Mouse (Mus musculus) heart, postnatal 14 days (tissue): ENCODE results near the gene Nudt14. TPM values are rescaled to one million over a fixed set of nuclear protein-coding genes. Genes with fewer than 3 reads are reported as not detected.

ENCODE experiments used
- DNase-seq, 2 experiments: peaks; one replicate each; pipeline ENCODE4 v3.0.0; 2021 to 2022
- intact Hi-C: fragments of 180-260 bp; cut with DNase I; formaldehyde crosslinking; loops from one replicate; pipeline ENCODE4 v1.15.1; 2025
- long read RNA-seq, 2 experiments: library from polyadenylated mRNA; stranded (forward); transcript quantifications; one replicate each; pipeline ENCODE4 v2.0.0; 2021
- total RNA-seq, 2 experiments: library from RNA; stranded (reverse); gene quantifications; 2 replicates each; pipeline ENCODE4 v1.2.3; 2021

Nudt14 gene
- total RNA-seq: 1 to 10 TPM; 8.3 to 8.6 TPM
- long read RNA-seq, experiment 1, transcript Nudt14-202 (5 exons, 1,241 nt): major isoform, 9 of 11 reads
- long read RNA-seq, experiment 1, partial matches to known transcripts: 1 of 11 reads
- long read RNA-seq, experiment 1, other reads (novel, unspliced or antisense): 0 of 11 reads
- long read RNA-seq, experiment 2, transcript Nudt14-202 (5 exons, 1,241 nt): major isoform, 9 of 11 reads
- long read RNA-seq, experiment 2, partial matches to known transcripts: 0 of 11 reads
- long read RNA-seq, experiment 2, other reads (novel, unspliced or antisense): 0 of 11 reads

DNA sequence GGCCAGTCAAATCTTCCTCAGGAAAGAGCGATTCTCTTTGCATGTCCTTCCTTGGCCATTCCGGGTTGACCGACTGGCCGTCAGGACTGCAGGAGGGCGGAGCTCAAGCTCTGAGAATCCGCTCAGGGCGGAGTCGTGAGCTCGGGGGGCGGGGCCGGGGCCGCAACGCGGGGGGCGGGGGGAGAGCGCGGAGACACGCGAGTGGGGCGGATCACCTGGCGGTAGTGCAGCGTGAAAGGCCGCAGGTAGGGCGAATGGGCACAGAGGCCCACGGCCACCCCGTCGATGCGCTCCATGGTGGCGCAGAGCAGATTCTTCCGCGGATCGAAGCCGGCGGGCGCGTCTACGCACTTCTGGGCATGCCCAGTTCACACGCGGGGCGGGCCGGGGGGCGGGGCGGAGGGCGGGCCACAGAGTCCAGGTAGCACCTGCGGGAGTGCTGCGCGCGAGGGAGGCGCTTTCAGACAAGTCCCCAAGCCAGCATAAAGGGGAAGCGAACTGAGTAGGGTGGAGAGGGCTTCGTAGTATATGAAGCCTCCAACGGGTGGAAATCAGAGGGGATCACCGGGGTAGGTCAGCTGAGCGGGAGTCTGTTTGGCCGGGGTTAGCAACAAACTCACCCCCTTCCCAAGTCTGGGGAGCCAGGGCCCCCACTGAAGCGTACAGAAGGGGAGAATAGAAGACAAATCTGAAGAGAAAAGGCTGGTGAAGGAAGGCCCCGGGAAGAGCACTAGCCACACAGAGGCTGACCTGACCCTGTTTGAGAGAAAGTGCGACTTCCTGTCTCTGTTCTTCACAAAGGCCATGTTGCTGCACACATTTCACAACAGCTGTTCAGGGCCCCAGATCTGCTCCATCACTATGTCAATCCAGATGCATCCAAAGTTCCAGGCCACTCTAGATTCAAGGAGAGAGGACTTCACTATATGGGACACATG lies at the start of gene Nudt14:
Gene Nudt14 (minus strand): TSS at position 349 of the 938 bp plus-strand sequence.
- intact Hi-C loops: no loop called here
- peak; percentile 79 for DNase-seq

DNA sequence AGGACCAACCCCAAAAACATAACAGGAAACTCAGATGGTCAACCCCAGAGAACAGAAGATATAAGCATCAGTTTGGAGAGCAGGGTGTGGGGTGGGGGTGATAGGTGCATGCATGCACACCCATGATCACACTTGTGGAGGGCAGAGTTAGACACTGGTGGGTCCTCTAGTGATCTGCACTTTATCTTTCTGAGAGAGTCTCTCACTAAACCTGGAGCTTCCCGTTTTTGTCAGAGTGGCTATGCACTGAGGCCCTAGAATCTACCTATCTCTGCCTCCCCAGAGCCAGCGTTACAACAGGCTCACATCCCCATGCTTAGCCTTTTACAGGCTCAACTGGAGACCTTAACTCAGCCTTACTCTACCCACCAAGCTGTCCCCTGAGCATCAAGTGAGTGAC lies 49.5 kb upstream of the Nudt14 start:
- intact Hi-C loops: no loop called here

DNA sequence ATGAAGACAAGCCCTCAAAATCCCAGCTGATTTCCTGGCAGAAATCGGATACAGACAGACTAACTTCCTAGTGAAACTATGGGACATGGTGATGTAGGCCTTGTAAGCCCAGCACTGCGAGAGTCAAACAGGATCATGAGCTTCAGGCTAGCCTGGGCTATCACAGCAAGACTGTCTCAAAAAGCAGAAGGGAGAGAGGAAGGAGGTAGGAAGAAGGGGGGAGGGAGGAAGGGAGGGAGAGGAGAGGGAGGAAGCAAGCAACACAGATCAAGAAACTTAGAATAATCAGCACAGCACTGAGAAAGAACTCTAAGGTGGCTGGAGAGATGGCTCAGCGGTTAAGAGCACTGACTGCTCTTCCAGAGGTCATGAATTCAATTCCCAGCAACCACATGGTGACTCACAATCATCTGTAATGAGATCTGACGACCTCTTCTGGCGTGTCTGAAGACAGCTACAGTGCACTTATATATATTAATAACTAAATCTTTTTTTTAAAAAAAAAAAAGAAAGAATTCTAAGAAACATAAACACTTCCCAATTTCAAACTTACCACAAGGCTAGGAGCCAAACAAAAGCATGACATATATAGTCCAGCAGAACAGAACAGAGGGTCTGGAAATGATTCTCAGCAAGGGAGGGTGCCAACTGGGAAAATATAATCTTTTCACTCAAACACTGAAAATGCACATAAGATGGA lies 48.9 kb upstream of the Nudt14 start:
- no peak for DNase-seq
- intact Hi-C loops: no loop called here

More for the DNA sequence above, 49.5 kb upstream of the Nudt14 start:
- DNase-seq: no peak

DNA sequence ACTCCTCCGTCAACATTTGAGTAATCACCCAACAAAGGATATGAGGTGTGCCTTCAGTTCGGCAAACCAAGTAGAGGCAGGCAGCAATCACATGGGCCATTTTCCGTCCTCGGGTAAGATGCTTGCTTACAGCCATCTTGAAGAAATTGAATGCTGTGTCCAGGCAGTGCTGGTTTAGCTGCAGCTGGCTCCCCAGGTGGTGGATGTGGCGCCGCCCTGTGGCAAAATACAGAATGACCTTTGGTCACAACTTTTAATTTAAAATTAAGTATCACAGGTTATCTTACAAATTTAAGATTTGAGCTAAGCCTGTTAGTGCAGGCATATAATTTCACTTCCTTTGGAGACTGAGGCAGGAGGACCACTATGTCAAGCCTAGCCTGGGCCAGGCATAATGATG lies 46.0 kb upstream of the Nudt14 start:
- DNase-seq: peak; percentile 30 to 59
- intact Hi-C loops: no loop called here

DNA sequence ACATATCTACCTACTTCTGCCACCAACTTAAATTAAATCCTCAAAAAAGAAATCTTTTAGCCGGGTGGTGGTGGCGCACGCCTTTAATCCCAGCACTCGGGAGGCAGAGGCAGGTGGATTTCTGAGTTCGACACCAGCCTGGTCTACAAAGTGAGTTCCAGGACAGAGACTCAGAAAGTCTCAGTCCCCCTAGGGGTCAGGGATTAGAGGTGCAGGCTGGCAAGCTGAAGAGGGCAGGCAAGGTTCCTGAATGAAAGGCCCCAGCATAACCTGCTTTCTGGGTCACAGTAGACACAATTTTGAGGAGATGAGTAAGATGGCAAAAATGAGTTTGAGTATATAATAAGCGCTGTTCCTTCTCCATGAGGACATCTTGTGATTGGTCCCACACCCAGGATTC lies 43.4 kb upstream of the Nudt14 start:
- intact Hi-C loops: no loop called here
- no peak for DNase-seq

DNA sequence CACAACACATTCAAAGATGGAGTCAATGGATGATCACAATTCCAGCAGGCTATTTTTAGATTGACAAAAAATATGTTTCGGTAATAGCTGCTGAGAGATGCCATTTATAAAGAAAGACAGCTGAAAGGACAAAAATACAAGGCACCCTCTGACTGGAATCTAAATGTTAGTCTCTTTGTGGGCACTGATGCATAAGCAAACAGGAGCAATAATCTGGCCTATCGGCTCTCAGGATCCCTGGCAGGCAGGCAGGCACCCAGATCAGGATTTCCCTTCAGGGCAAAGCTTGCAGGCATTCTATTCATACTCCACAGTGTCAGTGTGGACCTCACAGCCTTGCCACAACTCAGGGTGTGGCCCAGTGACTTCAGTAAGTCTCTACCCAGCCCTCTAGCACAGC lies 40.1 kb upstream of the Nudt14 start:
- DNase-seq: no peak
- intact Hi-C loops: no loop called here

DNA sequence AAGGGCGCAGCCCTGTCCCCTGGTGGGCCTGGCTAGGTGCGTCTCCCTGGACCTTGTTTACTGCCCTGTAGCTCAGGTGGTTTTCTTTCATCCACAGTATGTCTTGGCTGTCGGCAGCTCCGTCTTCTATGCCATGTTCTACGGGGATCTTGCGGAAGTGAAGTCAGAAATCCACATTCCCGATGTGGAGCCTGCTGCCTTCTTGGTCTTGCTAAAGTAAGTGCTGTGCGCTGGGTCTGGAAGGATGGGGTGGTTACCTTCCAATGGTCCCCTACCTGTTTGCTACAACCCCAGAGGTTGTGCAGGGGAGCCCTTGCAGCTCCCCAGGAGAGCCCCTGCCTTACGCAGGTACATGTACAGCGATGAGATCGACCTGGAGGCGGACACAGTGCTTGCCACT lies 35.2 kb upstream of the Nudt14 start:
- intact Hi-C loops: no loop called here
- no peak for DNase-seq

DNA sequence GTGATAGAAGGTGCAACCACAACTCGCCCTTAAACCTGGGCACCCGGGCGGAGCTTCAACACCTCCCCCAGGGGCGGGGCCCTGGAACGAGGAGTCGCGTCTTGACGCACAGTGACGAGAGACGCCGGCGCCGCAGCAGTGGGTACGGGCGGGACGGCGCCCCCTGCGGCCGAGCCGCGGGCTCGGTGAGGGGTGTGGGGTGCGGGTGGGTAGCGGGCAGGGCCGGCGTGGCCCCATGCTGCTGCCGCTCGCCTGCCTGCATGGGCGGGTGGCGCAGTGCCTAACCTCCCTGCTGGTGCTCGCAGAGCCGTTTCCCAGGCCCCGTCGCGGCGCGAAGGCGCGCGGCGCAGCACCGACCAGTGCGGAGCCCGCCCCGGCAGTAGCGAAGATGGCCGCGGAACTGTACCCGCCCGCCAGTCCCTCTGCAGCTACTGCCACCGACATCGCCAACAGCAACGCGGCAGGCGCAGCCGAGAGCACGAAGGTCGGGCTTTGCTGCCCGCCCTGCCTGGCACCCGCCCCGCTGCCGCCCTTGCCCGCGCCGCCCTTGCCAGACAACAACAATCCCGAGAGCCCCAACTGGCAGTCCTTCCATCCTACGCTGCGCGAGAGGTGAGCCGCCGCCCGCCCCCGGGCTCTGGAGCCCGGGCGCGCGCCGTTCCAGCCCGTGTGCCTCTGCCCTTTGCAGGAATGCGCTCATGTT lies 34.6 kb upstream of the Nudt14 start, which contains the start of gene Btbd6:
Gene Btbd6 (plus strand): TSS at position 112 of the 703 bp plus-strand sequence.
- DNase-seq: peak; percentile 90 to 92
- intact Hi-C loops: no loop called here

DNA sequence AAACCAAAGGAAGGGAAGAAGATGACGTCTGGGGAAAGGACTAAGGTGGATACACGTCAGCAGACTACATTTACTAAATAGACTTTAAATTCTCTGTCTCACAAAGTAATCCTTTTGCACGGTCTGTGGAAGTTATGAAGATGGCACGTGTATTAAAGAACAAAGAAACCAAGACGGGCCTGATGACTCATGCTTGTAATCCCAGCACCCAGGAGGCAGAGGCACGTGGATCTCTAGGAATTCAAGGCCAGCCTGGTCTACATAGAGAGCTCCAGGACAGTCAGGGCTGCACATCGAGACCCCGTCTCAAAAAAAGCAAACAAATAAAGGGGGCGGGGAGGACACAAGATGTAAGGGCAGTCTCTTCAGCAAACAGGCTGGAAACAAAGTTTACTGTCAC lies 32.8 kb upstream of the Nudt14 start:
- intact Hi-C loops: no loop called here
- no peak for DNase-seq

DNA sequence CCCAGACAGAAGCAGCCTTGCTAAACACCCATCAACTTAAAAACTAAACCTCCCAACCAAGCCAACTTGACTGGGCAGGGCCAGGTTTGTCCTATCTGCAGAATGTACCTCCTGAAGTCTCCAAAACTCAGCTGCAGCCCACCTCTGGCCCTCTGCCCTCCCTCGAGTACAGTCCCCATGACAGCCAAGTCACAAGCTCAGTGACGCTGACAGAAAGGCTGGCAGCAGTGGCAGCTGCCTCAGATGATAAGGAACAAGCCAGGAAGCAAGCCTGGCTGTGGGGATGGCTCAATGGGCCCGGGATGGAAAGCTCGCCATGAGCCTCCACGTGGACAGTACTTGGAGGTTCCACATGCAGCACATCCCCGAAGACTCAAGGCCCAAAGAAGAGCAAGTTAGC lies 27.7 kb upstream of the Nudt14 start:
- no peak for DNase-seq
- intact Hi-C loops: no loop called here

DNA sequence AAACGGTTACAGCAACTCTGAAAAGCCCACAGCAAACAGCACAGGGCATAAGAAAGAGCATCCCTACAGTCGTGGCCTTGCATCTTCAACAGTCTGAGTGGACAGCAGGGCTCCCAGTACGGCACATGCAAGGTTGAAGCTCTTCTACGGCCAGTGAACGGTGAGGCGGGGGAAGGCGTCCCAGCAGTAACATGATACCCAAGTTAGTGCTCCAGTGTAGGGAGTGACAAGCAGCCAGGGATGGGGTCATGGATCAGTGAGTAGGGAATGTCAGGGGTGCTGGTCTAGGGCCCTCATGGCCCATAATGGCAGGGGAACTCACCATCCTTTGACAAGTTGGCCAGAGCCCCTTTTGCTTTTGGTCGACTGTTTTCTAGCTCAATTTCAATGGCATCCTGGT lies 27.0 kb upstream of the Nudt14 start:
- no peak for DNase-seq
- intact Hi-C loops: no loop called here

DNA sequence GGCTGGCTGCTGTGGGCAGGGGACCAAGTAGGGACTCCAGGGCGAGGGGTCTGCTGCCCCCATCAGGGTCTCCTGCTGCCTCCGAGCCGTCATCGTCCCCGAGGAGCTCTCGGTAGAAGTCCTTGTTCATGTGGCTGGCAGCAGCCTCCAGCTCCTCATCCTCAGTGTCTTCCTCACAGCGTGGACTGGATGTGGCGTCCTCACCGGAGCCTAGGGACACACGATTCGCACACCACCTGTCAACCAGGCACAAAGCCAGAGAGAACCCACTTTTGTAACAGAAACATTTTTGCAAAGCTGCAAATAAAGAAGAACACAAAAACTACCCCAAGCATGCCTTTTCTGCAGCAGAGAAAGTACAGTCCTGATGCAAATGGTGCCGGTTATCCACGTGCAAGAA lies 23.9 kb upstream of the Nudt14 start:
- DNase-seq: no peak
- intact Hi-C loops: no loop called here

DNA sequence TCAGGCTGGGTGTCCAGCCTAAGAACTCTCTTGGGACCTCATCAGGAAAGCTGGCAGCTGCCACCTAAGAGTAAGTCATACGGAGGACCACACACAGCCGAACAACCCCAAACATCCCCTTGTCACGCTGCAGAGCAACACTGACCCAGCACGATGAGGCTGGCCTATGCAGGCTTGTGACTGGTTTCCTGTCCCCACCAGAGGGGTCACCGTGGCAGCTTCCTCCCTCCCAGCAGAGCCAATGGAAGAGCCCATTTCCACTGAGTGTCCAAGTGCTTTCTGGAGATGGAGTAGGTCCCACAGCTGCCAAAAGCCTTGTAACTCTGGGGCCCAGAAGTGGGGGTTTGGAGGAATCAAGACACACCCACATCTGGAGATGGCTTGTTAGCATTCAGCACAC lies 19.9 kb upstream of the Nudt14 start:
- intact Hi-C loops: no loop called here
- no peak for DNase-seq

DNA sequence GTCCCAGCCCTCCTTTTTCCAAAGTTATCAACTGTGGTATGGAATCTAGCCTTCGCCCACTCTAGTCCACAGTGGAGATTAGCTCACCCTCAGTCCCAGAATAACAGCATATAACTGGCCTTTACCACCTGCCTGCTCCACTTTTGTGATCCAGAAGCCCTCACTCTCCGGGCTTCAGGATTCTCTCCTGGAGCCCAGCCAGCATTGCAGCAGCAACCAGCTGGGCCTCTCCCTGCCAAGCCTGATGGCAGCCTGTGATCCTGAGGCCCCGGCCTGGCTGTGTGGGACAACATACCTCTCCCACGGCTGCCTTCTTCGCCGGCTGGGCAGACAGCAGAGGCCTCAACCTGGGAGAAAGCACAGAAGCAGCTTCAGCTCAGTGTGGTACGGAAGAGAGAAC lies 19.5 kb upstream of the Nudt14 start:
- intact Hi-C loops: no loop called here

DNA sequence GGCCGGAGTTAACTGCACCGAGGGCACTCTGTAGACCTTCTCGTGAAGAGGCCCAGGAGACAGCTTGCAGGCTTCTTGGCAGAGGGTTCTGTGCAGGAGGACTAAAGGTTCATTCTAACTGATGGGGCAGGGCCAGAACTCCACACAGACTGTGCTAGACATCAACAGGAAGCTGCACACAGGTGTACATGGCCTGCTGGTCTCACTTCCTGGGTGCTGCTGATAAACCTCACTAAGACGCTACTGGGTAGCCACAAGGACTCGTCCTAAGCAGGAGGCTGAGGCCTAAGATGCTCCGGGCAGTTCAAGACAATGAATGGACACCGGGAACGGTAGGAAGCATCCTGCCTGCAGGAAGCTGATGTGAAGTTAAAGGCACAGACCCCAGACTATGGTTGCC lies 17.5 kb upstream of the Nudt14 start:
- no peak for DNase-seq
- intact Hi-C loops: no loop called here

More for the DNA sequence above, 19.5 kb upstream of the Nudt14 start:
- peak; percentile 68 to 77 for DNase-seq

DNA sequence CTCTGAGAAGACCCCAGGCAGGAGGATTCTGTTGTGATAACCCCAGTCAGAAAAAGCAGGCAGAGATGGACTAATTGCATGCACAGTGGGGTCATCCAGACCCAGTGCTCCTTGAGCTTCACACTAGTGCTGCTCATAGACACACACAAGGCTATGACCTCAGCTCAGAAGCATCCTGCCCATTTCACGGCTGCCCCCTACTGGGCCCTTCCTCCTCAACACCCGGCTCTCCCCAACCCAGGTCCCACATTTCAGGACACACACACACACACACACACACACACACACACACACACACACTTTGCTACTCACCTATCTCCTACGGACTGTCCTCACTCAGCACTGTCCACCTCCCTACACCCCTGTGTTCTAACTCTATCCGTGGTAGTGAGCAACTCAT lies 16.4 kb upstream of the Nudt14 start:
- peak; percentile 64 to 73 for DNase-seq
- intact Hi-C loops: no loop called here

DNA sequence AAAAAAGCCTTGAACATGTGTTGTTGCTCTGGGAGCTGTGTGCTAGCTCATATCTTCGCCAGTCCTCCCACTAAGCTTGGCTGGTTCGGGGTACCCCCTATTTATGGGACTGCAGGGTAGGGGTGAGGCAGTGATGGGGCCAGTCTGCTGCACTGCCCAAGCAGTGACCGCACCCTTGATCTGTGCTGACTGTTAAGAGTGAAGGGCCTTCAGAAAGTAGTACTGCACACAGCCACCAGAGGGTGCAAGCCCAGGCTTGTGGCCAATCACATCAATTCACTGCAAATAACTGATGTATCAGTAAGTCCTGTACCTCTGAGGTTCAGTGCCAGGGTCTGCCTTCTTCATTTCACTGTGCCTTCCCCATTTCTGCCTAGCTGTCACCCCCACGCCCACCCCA lies 13.9 kb upstream of the Nudt14 start:
- intact Hi-C loops: loop anchor here (2.0 kb wide), 2 partner anchors 81 to 119 kb away; partner anchors contain the start of gene Tex22
- DNase-seq: peak; percentile 84 to 87

DNA sequence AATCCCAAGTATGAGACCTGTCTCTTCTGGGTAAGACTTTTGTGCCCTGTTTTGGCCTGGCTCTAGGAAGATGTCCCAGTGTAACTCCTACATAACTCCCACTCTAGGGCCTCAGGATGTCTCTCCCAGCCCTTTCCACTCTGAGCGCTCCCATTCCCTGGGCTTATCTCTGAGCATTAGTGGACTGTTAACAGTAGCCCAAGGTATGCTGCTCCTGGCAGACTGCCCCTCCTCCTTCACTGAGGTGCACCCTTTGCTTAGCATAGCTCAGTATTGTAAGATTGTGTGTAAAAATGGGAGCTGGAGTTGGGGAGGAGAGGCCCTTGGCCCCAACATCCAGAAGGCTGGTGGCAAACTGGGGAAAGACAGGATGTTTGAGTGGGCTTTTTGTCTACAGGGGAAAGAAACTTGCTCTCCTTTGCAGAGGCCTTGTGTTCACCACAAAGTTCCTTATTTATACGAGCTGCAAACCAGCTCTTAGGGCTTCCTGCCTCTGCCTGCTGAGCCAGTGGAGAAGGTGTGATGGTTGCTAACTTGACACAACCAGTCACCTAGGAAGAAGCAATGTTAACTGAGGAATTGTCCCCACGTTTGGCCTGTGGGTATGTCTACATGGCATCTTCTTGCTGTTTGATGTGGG lies 11.1 kb upstream of the Nudt14 start:
- DNase-seq: no peak
- intact Hi-C loops: no loop called here

DNA sequence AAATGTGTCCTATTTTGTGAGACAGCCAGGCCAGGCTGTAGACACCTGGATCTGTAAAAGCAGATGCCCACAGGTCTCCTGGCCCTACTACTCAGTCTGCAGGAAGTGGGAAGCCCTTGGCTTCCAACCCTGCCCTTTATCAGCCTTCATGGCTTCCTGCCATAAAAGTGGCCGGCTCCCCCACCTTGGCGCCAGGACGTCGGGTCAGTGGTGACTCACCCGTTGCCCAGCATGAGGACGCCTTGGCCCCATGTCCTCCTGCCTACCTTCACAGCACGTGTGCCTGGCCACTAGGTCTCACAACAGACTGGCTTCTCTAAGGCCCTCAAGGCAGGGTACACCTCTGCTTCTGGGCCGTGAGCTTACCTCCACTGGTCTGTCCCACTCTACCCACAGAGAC lies 10.5 kb upstream of the Nudt14 start:
- intact Hi-C loops: no loop called here
- peak; percentile 65 to 71 for DNase-seq
